Mouse (Mus musculus) lung, embryonic 15.5 days (tissue): ENCODE measurements around the gene Cmpk2. TPM values are rescaled to one million over a fixed set of nuclear protein-coding genes. Genes with fewer than 3 reads are reported as not detected.
A peak's percentile ranks its signal among the peaks of the same experiment; 100 is the strongest.
"Not testable (repeated sequence)": the region's sequence is repeated elsewhere in the genome, so short reads cannot be mapped to it uniquely, and the experiment has no call there.

Source experiments
- ATAC-seq: fragments of 200-750 bp; cut with Nextera tagmentation; 2 replicates; pipeline ENCODE4 v1.8.0; 2017; ENCODE audit warnings: moderate number of reproducible peaks, borderline replicate concordance; ENCODE audit not compliant: low FRiP score, low TSS enrichment; ENCODE audit errors: extremely low read depth
- H3K27ac ChIP-seq: fragments of 300-500 bp; sonication (generic); 2 replicates; pipeline ENCODE4 v1.5.1; 2015; ENCODE audit warnings: moderate library complexity, mild to moderate bottlenecking, inconsistent platforms
- H3K27me3 ChIP-seq: fragments of 300-500 bp; sonication (generic); 2 replicates; pipeline ENCODE4 v1.6.1; 2015; ENCODE audit warnings: inconsistent platforms
- H3K36me3 ChIP-seq: fragments of 300-500 bp; sonication (generic); 2 replicates; pipeline ENCODE4 v1.6.1; 2015; ENCODE audit warnings: inconsistent platforms
- H3K4me1 ChIP-seq: fragments of 300-500 bp; sonication (generic); 2 replicates; pipeline ENCODE4 v1.6.1; 2015; ENCODE audit warnings: inconsistent platforms
- H3K4me2 ChIP-seq: fragments of 300-500 bp; sonication (generic); 2 replicates; pipeline ENCODE4 v1.6.1; 2015; ENCODE audit warnings: inconsistent platforms, mild to moderate bottlenecking, moderate library complexity
- H3K4me3 ChIP-seq: fragments of 300-500 bp; sonication (generic); 2 replicates; pipeline ENCODE4 v1.5.1; 2015; ENCODE audit warnings: mild to moderate bottlenecking, inconsistent platforms
- H3K9ac ChIP-seq: fragments of 300-500 bp; sonication (generic); 2 replicates; pipeline ENCODE4 v1.6.1; 2015; ENCODE audit warnings: inconsistent platforms
- H3K9me3 ChIP-seq: fragments of 300-500 bp; sonication (generic); 2 replicates; pipeline ENCODE4 v1.6.1; 2016; ENCODE audit warnings: inconsistent platforms
- WGBS: fragments of 180-500 bp; shearing (Covaris S2); methylation state at CpG from one replicate; pipeline ENCODE4 v1.1.7; 2015; 5-methylcytosine and 5-hydroxymethylcytosine counted together
- polyA plus RNA-seq: library from polyadenylated mRNA; unstranded; fragments of >200 nt; fragmentation: Nextera tagmentation; extraction: Ambion mirVana; gene quantifications from 2 replicates; pipeline ENCODE4 v1.2.1, GENCODE M21; 2015

The Cmpk2 gene
- polyA plus RNA-seq, 1 experiment from 2014 or later: 7.8 TPM

GRCm38 (mm10) chr12:26454682-26455081, 14.3 kb upstream of the Cmpk2 start:
- Histone ChIP-seq H3K4me3 (no peak overlapping the region), H3K9me3 (no peaks in the 10 kb centered on the region), H3K27me3 (no peaks in the 10 kb centered on the region), H3K36me3 (no peaks in the 10 kb centered on the region), H3K27ac (no peak overlapping the region), H3K4me1 (peaks cover 16% of the 10 kb centered on the region), H3K4me2 (no peak overlapping the region), H3K9ac (no peak overlapping the region)
- ATAC-seq: no peak
- 39% methylated on average over 5 of the region's 5 CpGs for WGBS

GRCm38 (mm10) chr12:26456028-26456698, 12.8 kb upstream of the Cmpk2 start, which contains the start of gene Rsad2:
Gene Rsad2 (minus strand): TSS chr12:26456452.
- Histone ChIP-seq H3K4me2 (peak within 1 kb of the TSS; percentile 45), H3K4me1 (peaks cover 16% of the 10 kb centered on the region), H3K4me3 (peak within 1 kb of the TSS; percentile 13), H3K27me3 (no peaks in the 10 kb centered on the region), H3K9ac (no peak within 1 kb of the TSS), H3K9me3 (no peaks in the 10 kb centered on the region), H3K36me3 (no peaks in the 10 kb centered on the region), H3K27ac (no peak within 1 kb of the TSS)
- WGBS: 22% methylated on average over 13 of the region's 13 CpGs
- peak; percentile 70 for ATAC-seq

GRCm38 (mm10) chr12:26460091-26460490, 8.9 kb upstream of the Cmpk2 start:
- no peak overlapping the region for H3K4me2 ChIP-seq
- no peak overlapping the region for H3K4me3 ChIP-seq
- 32% methylated on average over 2 of the region's 2 CpGs for WGBS
- H3K9me3 ChIP-seq: no peaks in the 10 kb centered on the region
- no peak for ATAC-seq
- no peaks in the 10 kb centered on the region for H3K36me3 ChIP-seq
- peaks cover 11% of the 10 kb centered on the region for H3K4me1 ChIP-seq
- H3K9ac ChIP-seq: no peak overlapping the region
- H3K27me3 ChIP-seq: no peaks in the 10 kb centered on the region
- H3K27ac ChIP-seq: no peak overlapping the region

GRCm38 (mm10) chr12:26465600-26465999, 3.4 kb upstream of the Cmpk2 start:
- Histone ChIP-seq H3K36me3 (no peaks in the 10 kb centered on the region), H3K9ac (no peak overlapping the region), H3K4me2 (no peak overlapping the region), H3K27me3 (no peaks in the 10 kb centered on the region), H3K9me3 (no peaks in the 10 kb centered on the region), H3K4me1 (peaks cover 11% of the 10 kb centered on the region), H3K4me3 (no peak overlapping the region), H3K27ac (no peak overlapping the region)
- ATAC-seq: no peak
- WGBS: 56% methylated on average over 5 of the region's 5 CpGs

- peak overlapping the region; percentile 75 for H3K4me3 ChIP-seq
- peak overlapping the region; percentile 89; the same call in 1 of the 2 replicates for H3K27ac ChIP-seq
- peak overlapping the region; percentile 63 for H3K9ac ChIP-seq
- peak; percentile 10; the same call in 1 of the 2 replicates for ATAC-seq
- WGBS: 23% methylated on average over 6 of the region's 6 CpGs
- no peaks in the 10 kb centered on the region for H3K9me3 ChIP-seq
- peaks cover 11% of the 10 kb centered on the region for H3K4me1 ChIP-seq
- no peaks in the 10 kb centered on the region for H3K27me3 ChIP-seq
- H3K4me2 ChIP-seq: peak overlapping the region; percentile 87
- H3K36me3 ChIP-seq: no peaks in the 10 kb centered on the region
Measured at GRCm38 (mm10) chr12:26470042-26470409, 1.0 kb downstream of the Cmpk2 start.

GRCm38 (mm10) chr12:26471376-26471775, 2.4 kb downstream of the Cmpk2 start:
- Histone ChIP-seq H3K4me2 (no peak overlapping the region), H3K27ac (no peak overlapping the region), H3K9ac (no peak overlapping the region), H3K36me3 (no peaks in the 10 kb centered on the region), H3K9me3 (no peaks in the 10 kb centered on the region), H3K4me1 (peaks cover 11% of the 10 kb centered on the region), H3K27me3 (no peaks in the 10 kb centered on the region), H3K4me3 (no peak overlapping the region)
- ATAC-seq: no peak
- 54% methylated on average over 3 of the region's 3 CpGs for WGBS

GRCm38 (mm10) chr12:26472770-26473481, 3.9 kb downstream of the Cmpk2 start:
- no peak overlapping the region for H3K27ac ChIP-seq
- no peak for ATAC-seq
- 85% methylated on average over 3 of the region's 3 CpGs for WGBS
- H3K4me3 ChIP-seq: no peak overlapping the region
- H3K4me1 ChIP-seq: peaks cover 11% of the 10 kb centered on the region
- no peak overlapping the region for H3K4me2 ChIP-seq
- H3K27me3 ChIP-seq: no peaks in the 10 kb centered on the region
- no peak overlapping the region for H3K9ac ChIP-seq
- no peaks in the 10 kb centered on the region for H3K36me3 ChIP-seq
- H3K9me3 ChIP-seq: no peaks in the 10 kb centered on the region

- no peak for ATAC-seq
- WGBS: 84% methylated on average over 6 of the region's 6 CpGs
- H3K4me1 ChIP-seq: peaks cover 17% of the 10 kb centered on the region
- no peaks in the 10 kb centered on the region for H3K9me3 ChIP-seq
- H3K9ac ChIP-seq: no peak overlapping the region
- no peak overlapping the region for H3K27ac ChIP-seq
- H3K36me3 ChIP-seq: no peaks in the 10 kb centered on the region
- no peaks in the 10 kb centered on the region for H3K27me3 ChIP-seq
- H3K4me2 ChIP-seq: no peak overlapping the region
- H3K4me3 ChIP-seq: no peak overlapping the region
Measured at GRCm38 (mm10) chr12:26473746-26474145, 4.7 kb downstream of the Cmpk2 start.

GRCm38 (mm10) chr12:26477198-26477597, 8.2 kb downstream of the Cmpk2 start:
- Histone ChIP-seq H3K4me1 (peaks cover 9% of the 10 kb centered on the region), H3K4me2 (no peak overlapping the region), H3K27ac (no peak overlapping the region), H3K4me3 (no peak overlapping the region), H3K9me3 (no peaks in the 10 kb centered on the region), H3K27me3 (no peaks in the 10 kb centered on the region), H3K9ac (no peak overlapping the region), H3K36me3 (no peaks in the 10 kb centered on the region)
- ATAC-seq: no peak
- WGBS: 87% methylated on average over 5 of the region's 5 CpGs

GRCm38 (mm10) chr12:26478196-26479004, 9.4 kb downstream of the Cmpk2 start:
- no peak overlapping the region for H3K4me2 ChIP-seq
- H3K36me3 ChIP-seq: no peaks in the 10 kb centered on the region
- WGBS: 61% methylated on average over 18 of the region's 18 CpGs

GRCm38 (mm10) chr12:26485738-26486580, 17.0 kb downstream of the Cmpk2 start:
- H3K4me3 ChIP-seq, H3K9me3 ChIP-seq, H3K9ac ChIP-seq, H3K36me3 ChIP-seq, ATAC-seq, H3K27me3 ChIP-seq, H3K4me1 ChIP-seq, H3K27ac ChIP-seq, H3K4me2 ChIP-seq: not testable (repeated sequence)
- WGBS: 88% methylated on average over 12 of the region's 12 CpGs

More at GRCm38 (mm10) chr12:26478196-26479004, 9.4 kb downstream of the Cmpk2 start:
- Histone ChIP-seq H3K4me3 (no peak overlapping the region), H3K9ac (no peak overlapping the region), H3K27ac (no peak overlapping the region), H3K4me1 (peaks cover 9% of the 10 kb centered on the region), H3K27me3 (no peaks in the 10 kb centered on the region), H3K9me3 (no peaks in the 10 kb centered on the region)
- ATAC-seq: no peak
